Mouse (Mus musculus) lung, embryonic 14.5 days (tissue): ENCODE results near the gene Pla1a. TPM values are rescaled to one million over a fixed set of nuclear protein-coding genes. Genes with fewer than 3 reads are reported as not detected.

Source experiments
- ATAC-seq: fragments of 200-750 bp; cut with Nextera tagmentation; 2 replicates; pipeline ENCODE4 v1.8.0; 2017; ENCODE audit warnings: mild to moderate bottlenecking, moderate TSS enrichment, moderate library complexity; ENCODE audit not compliant: insufficient read depth
- DNase-seq: peaks from one replicate; pipeline ENCODE4 v3.0.0-alpha.2; 2015
- H3K27ac ChIP-seq: fragments of 300-500 bp; sonication (generic); 2 replicates; pipeline ENCODE4 v1.5.1; 2014; ENCODE audit warnings: low read depth, mild to moderate bottlenecking, moderate library complexity
- H3K27me3 ChIP-seq: fragments of 300-500 bp; sonication (generic); 2 replicates; pipeline ENCODE4 v1.6.1; 2014; ENCODE audit warnings: low read length, control low read depth; ENCODE audit not compliant: insufficient read depth
- H3K36me3 ChIP-seq: fragments of 300-500 bp; sonication (generic); 2 replicates; pipeline ENCODE4 v1.6.1; 2014; ENCODE audit warnings: control low read depth; ENCODE audit not compliant: insufficient read depth
- H3K4me1 ChIP-seq: fragments of 300-500 bp; sonication (generic); 2 replicates; pipeline ENCODE4 v1.6.1; 2014; ENCODE audit warnings: antibody characterized with exemption, control low read depth; ENCODE audit not compliant: insufficient read depth
- H3K4me2 ChIP-seq: fragments of 300-500 bp; sonication (generic); 2 replicates; pipeline ENCODE4 v1.6.1; 2014; ENCODE audit warnings: mild to moderate bottlenecking
- H3K4me3 ChIP-seq: fragments of 300-500 bp; sonication (generic); 2 replicates; pipeline ENCODE4 v1.5.1; 2014; ENCODE audit warnings: low read depth, low read length
- H3K9ac ChIP-seq: fragments of 300-500 bp; sonication (generic); 2 replicates; pipeline ENCODE4 v1.6.1; 2014
- H3K9me3 ChIP-seq: fragments of 300-500 bp; sonication (generic); 2 replicates; pipeline ENCODE4 v1.6.1; 2016; ENCODE audit warnings: low read depth, low read length, control low read depth
- CTCF ChIP-seq: IDR thresholded peaks from 2 replicates; pipeline ENCODE4 v1.5.1; 2016; ENCODE audit warnings: antibody characterized with exemption, low read depth
- WGBS: fragments of 180-500 bp; shearing (Covaris S2); extraction: QIAGEN DNeasy Blood & Tissue Kit; methylation state at CpG from one replicate; pipeline ENCODE4 v1.1.7; 2014; 5-methylcytosine and 5-hydroxymethylcytosine counted together
- polyA plus RNA-seq: library from polyadenylated mRNA; unstranded; fragments of >200 nt; fragmentation: Nextera tagmentation; extraction: Ambion mirVana; gene quantifications from 2 replicates; pipeline ENCODE4 v1.2.1, GENCODE M21; 2014

Gene Pla1a
- polyA plus RNA-seq, 1 experiment from 2014 or later = 0.14 TPM

DNA sequence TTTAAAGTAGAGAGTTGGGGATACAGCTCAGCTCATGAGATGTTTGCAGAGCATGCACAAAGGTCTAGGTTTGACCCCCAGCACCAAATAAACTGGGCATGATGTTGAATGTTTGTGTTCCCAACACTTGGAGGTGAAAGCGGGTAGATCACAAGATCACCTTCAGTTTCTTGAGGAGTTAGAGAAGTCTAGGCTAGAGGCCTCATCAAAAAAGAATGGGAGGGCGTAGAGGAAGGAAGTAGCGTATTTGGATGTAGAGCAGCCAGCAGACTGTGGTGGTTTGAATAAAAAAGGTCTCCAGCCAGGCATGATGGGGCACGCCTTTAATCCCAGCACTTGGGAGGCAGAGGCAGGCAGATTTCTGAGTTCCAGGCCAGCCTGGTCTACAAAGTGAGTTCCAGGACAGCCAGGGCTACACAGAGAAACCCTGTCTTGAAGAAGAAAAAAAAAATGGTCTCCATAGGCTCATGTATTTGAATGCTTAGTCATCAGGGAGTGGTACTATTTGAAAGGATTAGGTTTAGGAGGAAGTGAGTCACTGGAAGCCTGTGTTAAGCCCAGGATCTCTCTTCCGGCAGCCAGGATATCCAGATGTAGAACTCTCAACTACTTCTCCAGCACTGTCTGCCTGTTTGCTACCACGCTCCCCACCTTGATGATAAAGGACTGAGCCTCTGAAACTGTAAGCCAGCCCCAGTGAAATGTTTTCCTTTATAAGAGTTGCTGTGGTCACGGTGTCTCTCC, 10.9 kb upstream of the Pla1a start:
- peaks cover 48% of the 10 kb centered on the region for H3K36me3 ChIP-seq
- no peaks in the 10 kb centered on the region for H3K9me3 ChIP-seq
- H3K4me1 ChIP-seq = no peaks in the 10 kb centered on the region
- DNase-seq (no peak), ATAC-seq (no peak)
- no peak overlapping the region for H3K4me3 ChIP-seq
- TF ChIP-seq CTCF = no peak
- no peaks in the 10 kb centered on the region for H3K27me3 ChIP-seq
- no peak overlapping the region for H3K9ac ChIP-seq
- 91% methylated on average over 7 of the region's 7 CpGs for WGBS
- H3K4me2 ChIP-seq = no peak overlapping the region
- no peak overlapping the region for H3K27ac ChIP-seq

DNA sequence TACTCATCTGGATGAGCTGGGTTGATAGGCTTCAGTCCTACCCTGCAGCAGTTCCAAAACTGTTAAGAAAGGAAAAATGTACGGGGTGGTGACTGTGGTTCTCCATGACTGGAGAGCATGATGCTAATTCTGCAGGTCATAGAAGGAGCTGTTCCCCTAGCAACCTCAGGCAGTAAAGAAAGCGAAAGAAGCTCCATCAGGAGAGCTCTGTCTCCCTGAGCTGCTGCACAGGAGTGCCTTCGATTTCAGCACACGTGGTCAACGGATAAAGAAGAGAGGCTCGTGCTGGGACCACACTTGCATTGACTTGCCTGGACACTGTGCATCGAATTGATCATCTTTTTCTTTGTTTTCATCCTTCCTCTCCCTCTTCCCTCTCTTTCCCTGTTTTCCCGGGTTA, 9.3 kb upstream of the Pla1a start:
- Histone ChIP-seq H3K9me3 (no peaks in the 10 kb centered on the region), H3K4me1 (no peaks in the 10 kb centered on the region), H3K27me3 (no peaks in the 10 kb centered on the region), H3K36me3 (peaks cover 32% of the 10 kb centered on the region), H3K4me3 (no peak overlapping the region), H3K4me2 (no peak overlapping the region), H3K27ac (no peak overlapping the region), H3K9ac (no peak overlapping the region)
- no peak for DNase-seq
- ATAC-seq = no peak
- 88% methylated on average over 8 of the region's 8 CpGs for WGBS
- no peak for TF ChIP-seq CTCF

DNA sequence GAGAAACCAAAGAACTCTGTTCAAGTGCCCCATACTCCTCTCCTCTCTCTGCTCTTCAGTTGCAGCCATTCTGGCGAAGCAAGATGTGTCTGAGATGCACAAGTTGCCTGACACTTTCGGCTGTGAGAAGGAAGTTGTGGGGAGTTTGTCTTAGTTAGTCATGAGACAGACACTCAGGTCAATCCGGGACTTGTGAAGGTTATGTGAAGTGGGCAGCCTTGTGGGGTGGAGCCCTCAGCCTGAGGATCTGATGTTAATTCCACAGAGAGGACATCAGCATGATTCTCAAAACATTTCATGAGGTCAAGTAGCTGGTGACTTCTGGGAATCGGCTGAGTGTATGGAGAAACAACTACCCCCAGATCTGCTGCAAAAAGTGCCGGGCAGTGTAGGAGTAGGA, 8.7 kb upstream of the Pla1a start:
- 79% methylated on average over 5 of the region's 5 CpGs for WGBS
- ATAC-seq = no peak
- Histone ChIP-seq H3K4me2 (no peak overlapping the region), H3K36me3 (peaks cover 25% of the 10 kb centered on the region), H3K27me3 (no peaks in the 10 kb centered on the region), H3K4me3 (no peak overlapping the region), H3K27ac (no peak overlapping the region), H3K9ac (no peak overlapping the region), H3K4me1 (no peaks in the 10 kb centered on the region), H3K9me3 (no peaks in the 10 kb centered on the region)
- TF ChIP-seq CTCF = no peak
- DNase-seq = no peak

DNA sequence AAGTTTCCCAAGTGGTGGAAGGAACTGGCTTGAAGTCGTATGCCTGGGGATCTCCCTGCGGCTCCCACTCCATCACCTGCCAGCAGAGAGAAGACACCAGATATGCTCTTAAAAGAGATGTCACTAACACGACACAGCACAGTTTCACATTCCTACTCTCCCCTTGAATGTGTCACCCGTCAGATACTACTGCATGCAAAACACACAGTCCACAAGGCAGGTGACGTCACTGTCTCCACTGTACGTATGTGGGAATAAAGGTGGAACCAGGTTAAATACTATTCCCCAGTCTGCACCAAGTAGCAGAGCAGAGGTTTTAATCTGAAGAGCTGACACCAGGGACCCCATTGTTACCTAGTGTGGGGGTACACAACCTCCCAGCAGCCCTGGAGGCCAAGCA, 7.5 kb upstream of the Pla1a start:
- Histone ChIP-seq H3K4me3 (no peak overlapping the region), H3K9ac (no peak overlapping the region), H3K27me3 (no peaks in the 10 kb centered on the region), H3K36me3 (peaks cover 13% of the 10 kb centered on the region), H3K4me1 (no peaks in the 10 kb centered on the region), H3K9me3 (no peaks in the 10 kb centered on the region), H3K4me2 (no peak overlapping the region), H3K27ac (no peak overlapping the region)
- TF ChIP-seq CTCF = no peak
- WGBS = 66% methylated on average over 6 of the region's 6 CpGs
- ATAC-seq (no peak), DNase-seq (no peak)

DNA sequence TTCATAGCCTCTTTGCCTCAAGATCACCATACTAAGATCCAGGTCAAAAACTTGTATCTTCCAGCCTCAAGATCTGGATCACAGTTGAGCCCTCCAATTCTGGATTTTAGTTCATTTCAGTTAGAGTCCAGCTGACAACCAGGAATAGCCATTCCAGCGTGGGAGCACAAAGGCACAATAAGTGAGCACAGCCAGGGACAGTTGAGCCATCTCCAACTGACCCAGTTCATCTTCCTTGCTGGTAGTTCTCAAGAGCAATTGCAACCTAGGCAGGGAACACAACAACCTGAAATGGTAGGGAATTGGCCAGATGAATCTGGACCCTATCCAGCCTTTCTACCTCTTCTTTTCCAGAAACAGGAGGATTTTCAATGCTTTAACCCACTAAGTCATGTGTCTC, 6.2 kb upstream of the Pla1a start:
- peaks cover 1% of the 10 kb centered on the region; the same call in 1 of the 2 replicates for H3K36me3 ChIP-seq
- H3K27me3 ChIP-seq = no peaks in the 10 kb centered on the region
- WGBS = 67% methylated on average over 1 of the region's 1 CpGs
- no peak overlapping the region for H3K4me3 ChIP-seq
- TF ChIP-seq CTCF = no peak
- ATAC-seq = no peak
- no peak overlapping the region for H3K27ac ChIP-seq
- H3K9me3 ChIP-seq = no peaks in the 10 kb centered on the region
- H3K4me1 ChIP-seq = no peaks in the 10 kb centered on the region
- H3K4me2 ChIP-seq = no peak overlapping the region
- no peak for DNase-seq
- H3K9ac ChIP-seq = no peak overlapping the region

DNA sequence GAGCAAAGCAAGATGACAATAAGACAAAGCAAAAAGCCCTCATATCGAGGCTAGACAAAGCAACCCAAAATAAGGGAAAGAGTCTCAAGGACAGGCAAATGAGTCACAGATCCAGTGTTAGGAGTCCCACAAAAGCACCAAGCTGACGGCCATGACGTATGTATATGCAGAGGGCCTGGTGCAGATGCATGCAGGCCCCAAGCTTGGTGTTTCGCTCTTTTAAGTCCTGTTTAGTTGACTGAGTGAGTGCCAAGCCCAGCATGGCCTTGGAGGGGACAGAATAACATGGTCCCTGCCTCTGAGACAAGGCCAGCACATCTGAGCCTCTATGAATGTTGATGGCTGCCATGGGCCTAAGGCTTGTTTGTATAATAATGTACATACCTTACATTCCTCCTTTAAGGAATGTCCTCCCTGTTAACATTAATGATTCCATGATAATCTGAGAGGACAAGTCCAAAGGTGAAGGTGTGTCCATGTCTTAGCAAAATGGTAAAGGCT, 1.4 kb upstream of the Pla1a start:
- TF ChIP-seq CTCF = no peak
- WGBS = 81% methylated on average over 4 of the region's 4 CpGs
- no peaks in the 10 kb centered on the region for H3K9me3 ChIP-seq
- H3K9ac ChIP-seq = no peak overlapping the region
- no peaks in the 10 kb centered on the region for H3K36me3 ChIP-seq
- H3K4me1 ChIP-seq = no peaks in the 10 kb centered on the region
- no peaks in the 10 kb centered on the region for H3K27me3 ChIP-seq
- H3K27ac ChIP-seq = no peak overlapping the region
- no peak overlapping the region for H3K4me3 ChIP-seq
- no peak for DNase-seq
- no peak for ATAC-seq
- H3K4me2 ChIP-seq = no peak overlapping the region

DNA sequence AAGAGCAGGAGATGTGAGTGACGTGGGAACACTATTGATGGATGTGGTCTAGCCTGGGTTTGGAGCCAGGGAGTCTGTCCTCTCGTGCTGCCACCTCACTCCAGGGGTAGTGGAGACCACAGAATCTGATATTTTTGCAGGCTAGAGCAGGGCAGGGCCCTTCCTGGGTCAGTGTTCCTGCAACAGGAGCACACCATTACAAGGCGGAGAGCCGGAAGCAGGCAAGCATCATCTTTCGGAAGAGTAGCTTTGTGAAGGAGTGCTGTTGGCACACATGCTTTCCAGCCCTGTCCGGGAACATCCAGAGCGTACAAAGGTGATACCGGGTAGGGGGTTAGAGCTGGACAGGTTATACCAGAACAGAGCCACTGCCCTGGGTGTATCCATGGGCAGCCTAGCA, 569 bp upstream of the Pla1a start:
- Histone ChIP-seq H3K9ac (no peak overlapping the region), H3K36me3 (no peaks in the 10 kb centered on the region), H3K27me3 (no peaks in the 10 kb centered on the region), H3K4me3 (no peak overlapping the region), H3K27ac (no peak overlapping the region), H3K9me3 (no peaks in the 10 kb centered on the region), H3K4me2 (no peak overlapping the region), H3K4me1 (no peaks in the 10 kb centered on the region)
- DNase-seq = no peak
- no peak for TF ChIP-seq CTCF
- no peak for ATAC-seq
- WGBS = 84% methylated on average over 8 of the region's 8 CpGs
